Mouse (Mus musculus) intestine, embryonic 15.5 days (tissue): ENCODE measurements at regions not wholly inside any gene's neighbourhood (a gene's known extent, or its start where the extent isn't known, plus 50 kb on each side); places are given as distances from the start of the nearest gene placed in this dataset.

ENCODE experiments used
- ATAC-seq: fragments of 200-750 bp; cut with Nextera tagmentation; 2 replicates; pipeline ENCODE4 v1.8.0; 2017; ENCODE audit warnings: moderate TSS enrichment, moderate library complexity
- H3K27ac ChIP-seq: fragments of 300-500 bp; sonication (generic); 2 replicates; pipeline ENCODE4 v1.5.1; 2015; ENCODE audit warnings: mild to moderate bottlenecking, inconsistent platforms
- H3K27me3 ChIP-seq: fragments of 300-500 bp; sonication (generic); replicated peaks from 2 replicates; pipeline ENCODE4 v1.6.1; 2015; ENCODE audit warnings: inconsistent platforms
- H3K36me3 ChIP-seq: fragments of 300-500 bp; sonication (generic); 2 replicates; pipeline ENCODE4 v1.6.1; 2015; ENCODE audit warnings: inconsistent platforms
- H3K4me1 ChIP-seq: fragments of 300-500 bp; sonication (generic); replicated peaks from 2 replicates; pipeline ENCODE4 v1.6.1; 2015; ENCODE audit warnings: inconsistent platforms
- H3K4me2 ChIP-seq: fragments of 300-500 bp; sonication (generic); replicated peaks from 2 replicates; pipeline ENCODE4 v1.6.1; 2015; ENCODE audit warnings: mild to moderate bottlenecking, inconsistent platforms
- H3K4me3 ChIP-seq: fragments of 300-500 bp; sonication (generic); replicated peaks from 2 replicates; pipeline ENCODE4 v1.5.1; 2015; ENCODE audit warnings: inconsistent platforms
- H3K9ac ChIP-seq: fragments of 300-500 bp; sonication (generic); 2 replicates; pipeline ENCODE4 v1.6.1; 2015; ENCODE audit warnings: inconsistent platforms
- H3K9me3 ChIP-seq: fragments of 300-500 bp; sonication (generic); 2 replicates; pipeline ENCODE4 v1.6.1; 2016; ENCODE audit warnings: inconsistent platforms
- WGBS: fragments of 180-500 bp; shearing (Covaris S2); methylation state at CpG from one replicate; pipeline ENCODE4 v1.1.7; 2015; 5-methylcytosine and 5-hydroxymethylcytosine counted together

GRCm38 (mm10) chr1:125236948-125237594 is 198.5 kb downstream of the Actr3 start:
- Histone ChIP-seq H3K4me2 (no peak overlapping the region), H3K9me3 (no peaks in the 10 kb centered on the region), H3K4me1 (no peaks in the 10 kb centered on the region), H3K27me3 (no peaks in the 10 kb centered on the region), H3K9ac (no peak overlapping the region), H3K27ac (no peak overlapping the region), H3K4me3 (no peak overlapping the region), H3K36me3 (no peaks in the 10 kb centered on the region)
- no peak for ATAC-seq
- 87% methylated on average over 10 of the region's 10 CpGs for WGBS

- 81% methylated on average over 2 of the region's 2 CpGs for WGBS
- no peak overlapping the region for H3K4me3 ChIP-seq
- no peaks in the 10 kb centered on the region for H3K27me3 ChIP-seq
- ATAC-seq = no peak
- H3K36me3 ChIP-seq = no peaks in the 10 kb centered on the region
- H3K27ac ChIP-seq = no peak overlapping the region
- no peak overlapping the region for H3K9ac ChIP-seq
- H3K9me3 ChIP-seq = no peaks in the 10 kb centered on the region
- no peaks in the 10 kb centered on the region for H3K4me1 ChIP-seq
- no peak overlapping the region for H3K4me2 ChIP-seq
Measured at GRCm38 (mm10) chr1:125234747-125235146, 200.8 kb downstream of the Actr3 start.

GRCm38 (mm10) chr1:125223370-125223769 is 212.2 kb downstream of the Actr3 start:
- Histone ChIP-seq H3K9me3 (no peaks in the 10 kb centered on the region), H3K27ac (no peak overlapping the region), H3K4me3 (no peak overlapping the region), H3K27me3 (no peaks in the 10 kb centered on the region), H3K9ac (no peak overlapping the region), H3K4me2 (no peak overlapping the region), H3K36me3 (no peaks in the 10 kb centered on the region), H3K4me1 (no peaks in the 10 kb centered on the region)
- no peak for ATAC-seq
- WGBS = 78% methylated on average over 10 of the region's 10 CpGs

- Histone ChIP-seq H3K27ac (no peak overlapping the region), H3K4me1 (no peaks in the 10 kb centered on the region), H3K9ac (no peak overlapping the region), H3K9me3 (no peaks in the 10 kb centered on the region), H3K4me3 (no peak overlapping the region), H3K27me3 (no peaks in the 10 kb centered on the region), H3K36me3 (no peaks in the 10 kb centered on the region), H3K4me2 (no peak overlapping the region)
- 85% methylated on average over 6 of the region's 6 CpGs for WGBS
- ATAC-seq = no peak
Measured at GRCm38 (mm10) chr1:125216192-125216591, 219.3 kb downstream of the Actr3 start.

- H3K36me3 ChIP-seq = no peaks in the 10 kb centered on the region
- H3K27ac ChIP-seq = no peak overlapping the region
- ATAC-seq = no peak
- no peak overlapping the region for H3K4me2 ChIP-seq
- no peak overlapping the region for H3K9ac ChIP-seq
- H3K9me3 ChIP-seq = no peaks in the 10 kb centered on the region
- H3K4me3 ChIP-seq = no peak overlapping the region
- 76% methylated on average over 1 of the region's 1 CpGs for WGBS
- no peaks in the 10 kb centered on the region for H3K27me3 ChIP-seq
- no peaks in the 10 kb centered on the region for H3K4me1 ChIP-seq
Measured at GRCm38 (mm10) chr1:125187091-125187490, 248.4 kb downstream of the Actr3 start.

GRCm38 (mm10) chr1:125176124-125176937 is 259.2 kb downstream of the Actr3 start:
- Histone ChIP-seq H3K9ac (no peak overlapping the region), H3K4me1 (no peaks in the 10 kb centered on the region), H3K27me3 (no peaks in the 10 kb centered on the region), H3K27ac (no peak overlapping the region), H3K4me2 (no peak overlapping the region), H3K4me3 (no peak overlapping the region), H3K36me3 (no peaks in the 10 kb centered on the region), H3K9me3 (no peaks in the 10 kb centered on the region)
- 89% methylated on average over 15 of the region's 15 CpGs for WGBS
- no peak for ATAC-seq

GRCm38 (mm10) chr1:125174725-125175124 is 260.8 kb downstream of the Actr3 start:
- H3K27ac ChIP-seq = no peak overlapping the region
- ATAC-seq = no peak
- no peaks in the 10 kb centered on the region for H3K27me3 ChIP-seq
- no peak overlapping the region for H3K9ac ChIP-seq
- no peaks in the 10 kb centered on the region for H3K36me3 ChIP-seq
- H3K4me2 ChIP-seq = no peak overlapping the region
- no peaks in the 10 kb centered on the region for H3K4me1 ChIP-seq
- no peak overlapping the region for H3K4me3 ChIP-seq
- WGBS = 88% methylated on average over 13 of the region's 13 CpGs
- no peaks in the 10 kb centered on the region for H3K9me3 ChIP-seq

GRCm38 (mm10) chr1:125172474-125172873 is 263.1 kb downstream of the Actr3 start:
- Histone ChIP-seq H3K4me1 (no peaks in the 10 kb centered on the region), H3K27me3 (no peaks in the 10 kb centered on the region), H3K36me3 (no peaks in the 10 kb centered on the region), H3K9me3 (no peaks in the 10 kb centered on the region), H3K9ac (no peak overlapping the region), H3K4me2 (no peak overlapping the region), H3K27ac (no peak overlapping the region), H3K4me3 (no peak overlapping the region)
- WGBS = 66% methylated on average over 1 of the region's 1 CpGs
- ATAC-seq = no peak

GRCm38 (mm10) chr1:125165226-125165625 is 270.3 kb downstream of the Actr3 start:
- WGBS = 74% methylated on average over 1 of the region's 1 CpGs
- Histone ChIP-seq H3K9ac (no peak overlapping the region), H3K27ac (no peak overlapping the region), H3K36me3 (no peaks in the 10 kb centered on the region), H3K4me2 (no peak overlapping the region), H3K9me3 (no peaks in the 10 kb centered on the region), H3K4me3 (no peak overlapping the region), H3K4me1 (no peaks in the 10 kb centered on the region), H3K27me3 (no peaks in the 10 kb centered on the region)
- no peak for ATAC-seq

GRCm38 (mm10) chr1:125158481-125158880 is 277.0 kb downstream of the Actr3 start:
- H3K4me2 ChIP-seq = no peak overlapping the region
- no peak overlapping the region for H3K27ac ChIP-seq
- H3K9ac ChIP-seq = no peak overlapping the region
- H3K36me3 ChIP-seq = no peaks in the 10 kb centered on the region
- H3K4me3 ChIP-seq = no peak overlapping the region
- H3K9me3 ChIP-seq = no peaks in the 10 kb centered on the region
- no peaks in the 10 kb centered on the region for H3K27me3 ChIP-seq
- no peak for ATAC-seq
- WGBS = 78% methylated on average over 4 of the region's 4 CpGs
- H3K4me1 ChIP-seq = no peaks in the 10 kb centered on the region

- no peak overlapping the region for H3K27ac ChIP-seq
- no peaks in the 10 kb centered on the region for H3K36me3 ChIP-seq
- 95% methylated on average over 2 of the region's 2 CpGs for WGBS
- ATAC-seq = no peak
- H3K4me1 ChIP-seq = no peaks in the 10 kb centered on the region
- no peaks in the 10 kb centered on the region for H3K27me3 ChIP-seq
- no peak overlapping the region for H3K4me3 ChIP-seq
- H3K9ac ChIP-seq = no peak overlapping the region
- no peaks in the 10 kb centered on the region for H3K9me3 ChIP-seq
- H3K4me2 ChIP-seq = no peak overlapping the region
Measured at GRCm38 (mm10) chr1:125156093-125156492, 279.4 kb downstream of the Actr3 start.

- no peak overlapping the region for H3K4me3 ChIP-seq
- H3K4me1 ChIP-seq = no peaks in the 10 kb centered on the region
- no peak overlapping the region for H3K9ac ChIP-seq
- no peak overlapping the region for H3K27ac ChIP-seq
- H3K9me3 ChIP-seq = no peaks in the 10 kb centered on the region
- no peak overlapping the region for H3K4me2 ChIP-seq
- no peaks in the 10 kb centered on the region for H3K36me3 ChIP-seq
- H3K27me3 ChIP-seq = no peaks in the 10 kb centered on the region
- no peak for ATAC-seq
Measured at GRCm38 (mm10) chr1:125149817-125150216, 285.7 kb downstream of the Actr3 start.

GRCm38 (mm10) chr1:125123861-125124260 is 311.7 kb downstream of the Actr3 start:
- Histone ChIP-seq H3K4me1 (no peaks in the 10 kb centered on the region), H3K27me3 (no peaks in the 10 kb centered on the region), H3K9me3 (no peaks in the 10 kb centered on the region), H3K4me3 (no peak overlapping the region), H3K36me3 (no peaks in the 10 kb centered on the region), H3K4me2 (no peak overlapping the region), H3K27ac (no peak overlapping the region), H3K9ac (no peak overlapping the region)
- 50% methylated on average over 3 of the region's 3 CpGs for WGBS
- ATAC-seq = no peak
